Mouse (Mus musculus) kidney, adult 2 months (tissue): ENCODE data around the gene Cenpl.

Experiments used
- CTCF ChIP-seq: fragments of 200-500 bp; conservative IDR thresholded peaks from 2 replicates; pipeline ENCODE4 v1.5.1; 2011; ENCODE audit warnings: low read depth, mild to moderate bottlenecking, control low read depth, low read length, moderate library complexity, mixed read lengths; ENCODE audit not compliant: insufficient read depth, insufficient read length
- POLR2A ChIP-seq: fragments of 200-500 bp; IDR thresholded peaks from one replicate; pipeline ENCODE4 v1.6.1; 2011; ENCODE audit warnings: low read depth, low read length, control low read depth

- TF ChIP-seq POLR2A (no peak), CTCF (no peak)
These were observed 33.5 kb upstream of the Cenpl start for GRCm38 (mm10) chr1:161037026-161037425.
